Mouse (Mus musculus): ENCODE measurements around the gene Kcnd3. TPM values are rescaled to one million over a fixed set of nuclear protein-coding genes. Genes with fewer than 3 reads are reported as not detected.

Kcnd3 gene
- polyA plus RNA-seq, 1 experiment from 2014 or later, result 0.37 TPM

DNA sequence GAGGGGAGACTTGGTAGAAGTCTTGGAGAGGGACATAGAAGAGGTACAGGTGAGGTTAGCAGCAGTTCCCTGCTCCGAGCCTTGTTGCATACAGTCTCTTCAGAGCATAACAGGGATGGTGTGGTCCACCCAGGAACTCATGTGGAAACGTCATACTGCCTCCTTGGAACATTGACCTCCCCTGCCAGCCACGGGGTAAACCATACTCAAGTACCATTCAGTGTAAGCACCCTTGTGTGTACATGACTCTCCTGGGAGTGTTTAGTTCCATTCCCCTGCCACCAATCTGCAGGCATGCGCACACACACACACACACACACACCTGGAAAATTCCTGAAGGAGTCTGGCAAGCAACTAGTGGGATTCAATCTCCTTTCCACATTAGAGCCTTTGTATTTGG lies 90.6 kb downstream of the Kcnd3 start:
- WGBS, result 82% methylated on average over 4 of the region's 4 CpGs
- DNase-seq (ENCODE audit: low spot score) (no peak), ATAC-seq (replicated peaks; ENCODE audit: low FRiP score) (no peak)
- H3K9me3 ChIP-seq (ENCODE audit: control insufficient read depth, low read length), result no peaks in the 10 kb centered on the region
- H3K27ac ChIP-seq (ENCODE audit: low read depth, low read length), result no peak overlapping the region
- H3K4me2 ChIP-seq, result no peak overlapping the region
- H3K9ac ChIP-seq (ENCODE audit: low read depth, low read length), result no peak overlapping the region
- no peak overlapping the region for H3K4me3 ChIP-seq (ENCODE audit: low read depth, low read length)
- no peaks in the 10 kb centered on the region for H3K36me3 ChIP-seq (ENCODE audit: control insufficient read depth, insufficient read depth, low read length)
- no peaks in the 10 kb centered on the region for H3K27me3 ChIP-seq (replicated peaks; ENCODE audit: control insufficient read depth, insufficient read depth, low read length)
- peaks cover 3% of the 10 kb centered on the region; the same call in 1 of the 2 replicates for H3K4me1 ChIP-seq (replicated peaks; ENCODE audit: control insufficient read depth, insufficient read depth, low read length)

DNA sequence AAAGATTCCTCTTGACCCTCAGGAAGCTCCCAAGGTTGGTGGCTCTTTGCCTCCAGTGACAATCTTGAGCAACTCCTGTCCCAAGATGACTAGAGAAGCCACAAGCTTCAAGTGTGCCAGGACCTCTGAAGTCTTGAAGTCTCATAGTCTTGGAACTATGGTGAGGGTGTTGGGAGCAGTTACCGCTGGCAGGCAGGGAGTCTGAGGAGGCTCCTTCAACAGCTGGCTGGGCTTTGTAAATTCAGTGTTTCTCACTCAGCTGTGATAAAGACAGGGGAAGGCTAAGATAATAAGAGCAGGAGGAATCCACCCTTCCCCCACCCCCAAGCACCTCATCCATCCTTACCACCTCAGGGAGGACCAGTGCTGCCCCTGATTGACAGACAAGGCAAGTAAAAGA lies 92.0 kb downstream of the Kcnd3 start:
- peaks cover 2% of the 10 kb centered on the region; the same call in 1 of the 2 replicates for H3K4me1 ChIP-seq (replicated peaks; ENCODE audit: control insufficient read depth, insufficient read depth, low read length)
- no peak overlapping the region for H3K9ac ChIP-seq (ENCODE audit: low read depth, low read length)
- ATAC-seq (replicated peaks; ENCODE audit: low FRiP score) (no peak), DNase-seq (ENCODE audit: low spot score) (no peak)
- no peak overlapping the region for H3K4me3 ChIP-seq (ENCODE audit: low read depth, low read length)
- WGBS, result 44% methylated on average over 1 of the region's 1 CpGs
- no peaks in the 10 kb centered on the region for H3K27me3 ChIP-seq (replicated peaks; ENCODE audit: control insufficient read depth, insufficient read depth, low read length)
- no peak overlapping the region for H3K27ac ChIP-seq (ENCODE audit: low read depth, low read length)
- H3K4me2 ChIP-seq, result no peak overlapping the region
- H3K9me3 ChIP-seq (ENCODE audit: control insufficient read depth, low read length), result no peaks in the 10 kb centered on the region
- no peaks in the 10 kb centered on the region for H3K36me3 ChIP-seq (ENCODE audit: control insufficient read depth, insufficient read depth, low read length)

DNA sequence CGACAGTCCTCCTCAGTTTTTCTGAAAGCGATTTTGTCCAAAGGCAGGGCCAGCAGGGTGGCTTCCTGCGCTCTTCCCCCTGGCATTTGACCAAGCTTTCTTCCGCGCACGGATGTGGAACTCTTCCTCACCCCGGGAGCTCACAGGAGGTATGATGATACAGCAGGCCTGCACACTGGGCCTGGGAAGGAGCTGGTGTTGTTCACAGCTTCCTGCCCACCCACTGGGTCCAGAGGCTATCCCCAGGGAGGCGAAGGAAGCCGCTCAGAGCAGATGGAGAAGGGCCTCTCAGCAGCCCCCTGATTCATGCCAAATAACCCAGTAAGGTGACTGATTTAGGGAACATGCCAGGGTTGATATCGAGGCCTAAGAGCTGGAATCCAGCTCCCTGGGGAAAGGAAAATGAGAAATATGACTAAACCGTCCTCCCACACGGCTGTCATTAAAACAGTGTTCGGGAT lies 94.5 kb downstream of the Kcnd3 start:
- Histone ChIP-seq H3K9me3 (ENCODE audit: control insufficient read depth, low read length) (no peaks in the 10 kb centered on the region), H3K27me3 (replicated peaks; ENCODE audit: control insufficient read depth, insufficient read depth, low read length) (no peaks in the 10 kb centered on the region), H3K4me1 (replicated peaks; ENCODE audit: control insufficient read depth, insufficient read depth, low read length) (no peaks in the 10 kb centered on the region), H3K36me3 (ENCODE audit: control insufficient read depth, insufficient read depth, low read length) (no peaks in the 10 kb centered on the region), H3K4me3 (ENCODE audit: low read depth, low read length) (no peak overlapping the region), H3K27ac (ENCODE audit: low read depth, low read length) (no peak overlapping the region), H3K4me2 (no peak overlapping the region), H3K9ac (ENCODE audit: low read depth, low read length) (no peak overlapping the region)
- 49% methylated on average over 13 of the region's 13 CpGs for WGBS
- ATAC-seq (replicated peaks; ENCODE audit: low FRiP score) (no peak), DNase-seq (ENCODE audit: low spot score) (no peak)

DNA sequence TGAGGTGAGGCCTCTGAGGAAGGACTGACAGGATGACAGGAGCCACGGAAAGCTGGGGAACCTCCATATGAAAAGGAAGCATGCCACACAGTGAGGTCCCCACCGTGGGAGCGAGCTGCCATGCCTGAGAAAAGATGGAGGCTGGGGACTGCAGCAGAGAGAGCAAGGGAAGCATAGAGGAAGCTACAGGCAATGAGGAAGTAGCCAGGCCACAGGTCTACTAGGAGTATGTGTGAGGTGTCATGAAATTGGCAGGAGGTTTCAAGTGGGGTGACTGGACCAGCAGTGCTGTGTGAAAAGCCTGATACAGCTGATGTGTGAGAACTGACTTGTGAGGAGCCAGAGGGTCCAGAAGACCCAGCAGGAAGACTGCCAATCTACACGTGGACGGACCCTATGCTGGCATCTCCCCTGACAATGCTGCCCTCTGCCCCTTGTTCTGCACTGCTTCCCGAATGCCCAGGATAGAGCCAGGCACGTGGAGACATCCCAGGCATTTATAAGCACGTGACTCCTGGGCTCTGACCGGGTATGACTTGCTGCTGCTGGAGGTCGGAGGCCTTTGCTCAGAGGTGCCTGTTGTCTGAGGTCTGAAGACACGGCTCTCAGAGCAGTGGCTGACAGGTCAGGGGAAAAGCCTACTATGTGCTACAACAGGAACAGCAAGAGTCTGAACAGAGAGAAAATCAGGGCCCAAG lies 96.1 kb downstream of the Kcnd3 start:
- no peaks in the 10 kb centered on the region for H3K9me3 ChIP-seq (ENCODE audit: control insufficient read depth, low read length)
- H3K27me3 ChIP-seq (replicated peaks; ENCODE audit: control insufficient read depth, insufficient read depth, low read length), result no peaks in the 10 kb centered on the region
- DNase-seq (ENCODE audit: low spot score) (no peak), ATAC-seq (replicated peaks; ENCODE audit: low FRiP score) (no peak)
- no peak overlapping the region for H3K4me2 ChIP-seq
- no peaks in the 10 kb centered on the region for H3K36me3 ChIP-seq (ENCODE audit: control insufficient read depth, insufficient read depth, low read length)
- H3K4me1 ChIP-seq (replicated peaks; ENCODE audit: control insufficient read depth, insufficient read depth, low read length), result no peaks in the 10 kb centered on the region
- no peak overlapping the region for H3K27ac ChIP-seq (ENCODE audit: low read depth, low read length)
- no peak overlapping the region for H3K9ac ChIP-seq (ENCODE audit: low read depth, low read length)
- WGBS, result 70% methylated on average over 11 of the region's 11 CpGs
- H3K4me3 ChIP-seq (ENCODE audit: low read depth, low read length), result no peak overlapping the region

DNA sequence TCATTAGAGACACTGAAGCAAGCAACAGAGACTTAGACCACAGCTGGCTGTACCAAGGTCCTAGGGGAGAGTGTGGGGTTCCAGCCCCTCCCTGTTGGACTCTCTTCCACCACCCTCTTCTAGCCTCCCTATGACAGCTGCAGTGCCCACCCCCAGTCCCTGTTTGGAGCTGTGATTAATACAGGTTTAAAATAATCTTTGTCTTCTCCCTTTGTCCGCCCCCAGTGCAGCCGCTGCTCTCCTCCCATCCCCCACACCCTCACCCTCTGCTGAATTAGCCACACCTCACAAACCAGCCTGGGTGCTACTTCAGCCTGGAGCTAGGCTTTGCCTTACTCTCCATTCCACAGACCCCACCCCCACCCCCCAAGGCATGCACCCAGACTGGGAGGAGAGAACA lies 107.3 kb downstream of the Kcnd3 start:
- H3K9me3 ChIP-seq (ENCODE audit: control insufficient read depth, low read length), result no peaks in the 10 kb centered on the region
- no peak overlapping the region for H3K4me2 ChIP-seq
- no peak overlapping the region for H3K4me3 ChIP-seq (ENCODE audit: low read depth, low read length)
- 35% methylated on average over 2 of the region's 2 CpGs for WGBS
- H3K27me3 ChIP-seq (replicated peaks; ENCODE audit: control insufficient read depth, insufficient read depth, low read length), result no peaks in the 10 kb centered on the region
- no peak for ATAC-seq (replicated peaks; ENCODE audit: low FRiP score)
- H3K4me1 ChIP-seq (replicated peaks; ENCODE audit: control insufficient read depth, insufficient read depth, low read length), result no peaks in the 10 kb centered on the region
- H3K27ac ChIP-seq (ENCODE audit: low read depth, low read length), result no peak overlapping the region
- no peak overlapping the region for H3K9ac ChIP-seq (ENCODE audit: low read depth, low read length)
- DNase-seq (ENCODE audit: low spot score), result no peak
- no peaks in the 10 kb centered on the region for H3K36me3 ChIP-seq (ENCODE audit: control insufficient read depth, insufficient read depth, low read length)

DNA sequence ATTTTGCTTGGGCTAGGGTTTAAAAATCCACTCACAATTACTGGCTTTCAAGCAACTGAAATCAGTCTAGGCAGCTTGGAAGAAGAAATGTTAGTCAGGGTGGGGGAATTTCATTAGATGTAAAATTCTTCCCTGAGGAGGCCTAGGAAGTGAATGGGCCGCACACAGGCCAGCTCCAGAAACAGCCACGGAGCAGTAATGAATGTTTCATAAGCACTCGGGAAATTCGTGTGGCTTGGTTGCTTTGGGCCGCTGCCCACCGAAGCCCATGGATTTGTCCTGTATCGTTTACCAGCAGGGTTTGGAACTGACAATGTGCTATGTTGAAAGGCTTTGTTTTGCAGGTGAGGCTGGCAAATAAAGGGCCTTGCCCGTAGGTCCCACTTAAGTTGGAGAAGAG lies 114.8 kb downstream of the Kcnd3 start:
- no peak overlapping the region for H3K27ac ChIP-seq (ENCODE audit: low read depth, low read length)
- no peak for DNase-seq (ENCODE audit: low spot score)
- H3K4me1 ChIP-seq (replicated peaks; ENCODE audit: control insufficient read depth, insufficient read depth, low read length), result no peaks in the 10 kb centered on the region
- no peaks in the 10 kb centered on the region for H3K9me3 ChIP-seq (ENCODE audit: control insufficient read depth, low read length)
- no peaks in the 10 kb centered on the region for H3K36me3 ChIP-seq (ENCODE audit: control insufficient read depth, insufficient read depth, low read length)
- no peak overlapping the region for H3K9ac ChIP-seq (ENCODE audit: low read depth, low read length)
- no peaks in the 10 kb centered on the region; the same call in 1 of the 2 replicates for H3K27me3 ChIP-seq (replicated peaks; ENCODE audit: control insufficient read depth, insufficient read depth, low read length)
- WGBS, result 79% methylated on average over 8 of the region's 8 CpGs
- no peak overlapping the region for H3K4me2 ChIP-seq
- no peak overlapping the region for H3K4me3 ChIP-seq (ENCODE audit: low read depth, low read length)
- ATAC-seq (replicated peaks; ENCODE audit: low FRiP score), result no peak

DNA sequence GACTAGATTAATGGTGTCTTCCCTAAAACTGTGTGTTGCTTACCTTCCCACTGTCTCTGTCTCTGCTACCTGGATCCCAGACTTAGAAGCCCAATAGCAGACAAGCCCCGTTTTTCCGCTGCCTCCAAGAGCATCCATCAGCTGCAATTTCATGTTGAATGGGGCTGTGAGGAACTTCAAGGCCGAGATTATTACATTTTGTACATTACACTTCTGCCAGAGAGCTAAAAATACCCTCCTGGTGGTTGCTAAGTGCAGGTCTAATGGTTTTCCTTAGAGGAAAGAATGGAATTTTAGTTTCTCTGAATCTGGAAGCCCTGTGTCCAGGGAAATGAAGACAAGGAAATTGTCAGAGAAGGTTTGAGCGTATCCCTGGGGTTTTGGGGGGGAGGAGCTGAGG lies 115.3 kb downstream of the Kcnd3 start:
- Histone ChIP-seq H3K27ac (ENCODE audit: low read depth, low read length) (no peak overlapping the region), H3K27me3 (replicated peaks; ENCODE audit: control insufficient read depth, insufficient read depth, low read length) (no peaks in the 10 kb centered on the region; the same call in 1 of the 2 replicates), H3K9ac (ENCODE audit: low read depth, low read length) (no peak overlapping the region), H3K4me1 (replicated peaks; ENCODE audit: control insufficient read depth, insufficient read depth, low read length) (no peaks in the 10 kb centered on the region), H3K4me2 (no peak overlapping the region), H3K4me3 (ENCODE audit: low read depth, low read length) (no peak overlapping the region), H3K9me3 (ENCODE audit: control insufficient read depth, low read length) (no peaks in the 10 kb centered on the region), H3K36me3 (ENCODE audit: control insufficient read depth, insufficient read depth, low read length) (no peaks in the 10 kb centered on the region)
- ATAC-seq (replicated peaks; ENCODE audit: low FRiP score) (no peak), DNase-seq (ENCODE audit: low spot score) (no peak)
- 65% methylated on average over 4 of the region's 4 CpGs for WGBS

DNA sequence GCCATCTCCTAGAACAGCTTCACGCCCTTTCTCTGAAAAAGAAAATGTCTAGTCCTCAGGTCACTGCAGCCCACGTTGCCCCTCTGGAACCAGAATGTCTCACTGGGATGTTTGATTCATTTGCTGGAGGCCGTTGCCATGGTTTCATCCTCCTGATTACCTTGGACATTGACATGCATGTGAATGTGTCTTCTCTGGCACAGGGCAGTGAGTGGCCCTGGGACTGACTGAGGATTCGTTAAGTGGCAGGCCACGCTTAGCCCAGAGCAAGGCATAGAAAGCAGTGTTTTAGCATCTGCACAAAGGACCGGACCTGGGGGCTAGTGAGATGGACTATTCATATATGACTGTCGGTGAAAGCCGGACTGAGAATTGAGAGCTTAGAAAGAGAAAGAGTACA lies 116.3 kb downstream of the Kcnd3 start:
- no peaks in the 10 kb centered on the region for H3K36me3 ChIP-seq (ENCODE audit: control insufficient read depth, insufficient read depth, low read length)
- WGBS, result 81% methylated on average over 8 of the region's 8 CpGs

DNA sequence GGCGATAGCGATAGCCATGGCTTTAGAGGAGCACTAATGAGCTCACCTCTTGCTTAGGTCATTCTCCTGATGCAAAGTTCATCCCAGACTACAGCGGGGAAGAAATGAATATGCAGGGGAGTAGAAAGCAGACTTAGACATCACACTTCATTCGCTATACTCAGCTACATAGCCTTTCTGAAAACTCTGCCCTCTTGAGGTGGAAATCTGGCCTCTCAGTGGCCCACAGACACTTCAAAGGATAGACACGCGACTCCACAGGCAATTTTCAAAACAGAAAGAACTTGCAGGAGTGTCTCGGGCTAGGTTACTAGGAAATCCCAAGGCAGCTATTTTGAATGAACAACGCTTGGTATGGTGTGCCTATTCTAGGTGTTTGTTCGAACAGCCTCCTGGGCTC lies 116.7 kb downstream of the Kcnd3 start:
- Histone ChIP-seq H3K4me1 (replicated peaks; ENCODE audit: control insufficient read depth, insufficient read depth, low read length) (no peaks in the 10 kb centered on the region), H3K27ac (ENCODE audit: low read depth, low read length) (no peak overlapping the region), H3K36me3 (ENCODE audit: control insufficient read depth, insufficient read depth, low read length) (no peaks in the 10 kb centered on the region), H3K27me3 (replicated peaks; ENCODE audit: control insufficient read depth, insufficient read depth, low read length) (no peaks in the 10 kb centered on the region; the same call in 1 of the 2 replicates), H3K9me3 (ENCODE audit: control insufficient read depth, low read length) (no peaks in the 10 kb centered on the region), H3K4me2 (no peak overlapping the region), H3K4me3 (ENCODE audit: low read depth, low read length) (no peak overlapping the region), H3K9ac (ENCODE audit: low read depth, low read length) (no peak overlapping the region)
- ATAC-seq (replicated peaks; ENCODE audit: low FRiP score), result no peak
- WGBS, result 76% methylated on average over 9 of the region's 9 CpGs
- DNase-seq (ENCODE audit: low spot score), result no peak

More for the DNA sequence above, 116.3 kb downstream of the Kcnd3 start:
- Histone ChIP-seq H3K9ac (ENCODE audit: low read depth, low read length) (no peak overlapping the region), H3K27me3 (replicated peaks; ENCODE audit: control insufficient read depth, insufficient read depth, low read length) (no peaks in the 10 kb centered on the region; the same call in 1 of the 2 replicates), H3K27ac (ENCODE audit: low read depth, low read length) (no peak overlapping the region), H3K9me3 (ENCODE audit: control insufficient read depth, low read length) (no peaks in the 10 kb centered on the region), H3K4me1 (replicated peaks; ENCODE audit: control insufficient read depth, insufficient read depth, low read length) (no peaks in the 10 kb centered on the region), H3K4me3 (ENCODE audit: low read depth, low read length) (no peak overlapping the region), H3K4me2 (no peak overlapping the region)
- ATAC-seq (replicated peaks; ENCODE audit: low FRiP score) (no peak), DNase-seq (ENCODE audit: low spot score) (no peak)

Data from liver, embryonic 11.5 days (tissue).